Mouse (Mus musculus) myocyte (in vitro differentiated cells): ENCODE measurements around the gene Txnrd1. TPM values are rescaled to one million over a fixed set of nuclear protein-coding genes. Genes with fewer than 3 reads are reported as not detected.

Source experiments
- H3K27me3 ChIP-seq: one replicate; pipeline ENCODE4 v1.6.1; 2011; ENCODE audit not compliant: control insufficient read depth, insufficient read depth, insufficient read length
- H3K36me3 ChIP-seq: one replicate; pipeline ENCODE4 v1.6.1; 2011; ENCODE audit not compliant: control insufficient read depth, insufficient read depth
- H3K4me2 ChIP-seq: one replicate; pipeline ENCODE4 v1.6.1; 2011; ENCODE audit warnings: low read depth, control low read depth
- H3K4me3 ChIP-seq: one replicate; pipeline ENCODE4 v1.5.1; 2011; ENCODE audit warnings: mild to moderate bottlenecking, control low read depth, moderate library complexity
- H3K79me2 ChIP-seq: one replicate; pipeline ENCODE4 v1.6.1; 2011; ENCODE audit not compliant: control insufficient read depth, insufficient read depth
- H3ac ChIP-seq: one replicate; pipeline ENCODE4 v1.6.1; 2011; ENCODE audit not compliant: control insufficient read depth, insufficient read length
- CEBPB ChIP-seq: IDR thresholded peaks from 2 replicates; pipeline ENCODE4 v1.6.1; 2011; ENCODE audit warnings: mild to moderate bottlenecking, moderate library complexity; ENCODE audit not compliant: poor library complexity, insufficient read depth, severe bottlenecking
- E2F4 ChIP-seq: IDR thresholded peaks from one replicate; pipeline ENCODE4 v1.6.1; 2011; ENCODE audit warnings: mild to moderate bottlenecking, control low read depth, moderate library complexity; ENCODE audit not compliant: insufficient read depth
- MAX ChIP-seq: IDR thresholded peaks from one replicate; pipeline ENCODE4 v1.6.1; 2011; ENCODE audit warnings: low read depth, mild to moderate bottlenecking, control low read depth
- MYOD1 ChIP-seq, 3 experiments: IDR thresholded peaks; one replicate each; pipeline ENCODE4 v1.6.1; 2011; ENCODE audit warnings: control low read depth in 2 of 3, low read depth in 2 of 3, mild to moderate bottlenecking in 2 of 3, moderate library complexity in 1 of 3; ENCODE audit not compliant: insufficient read length in 2 of 3, control insufficient read depth in 1 of 3
- MYOG ChIP-seq, 3 experiments: IDR thresholded peaks; one replicate each; pipeline ENCODE4 v1.6.1; 2011; ENCODE audit warnings: control low read depth in 2 of 3, low read depth in 2 of 3, mild to moderate bottlenecking in 2 of 3; ENCODE audit not compliant: insufficient read length in 2 of 3, control insufficient read depth in 1 of 3, insufficient read depth in 1 of 3
- POLR2A ChIP-seq: IDR thresholded peaks from one replicate; pipeline ENCODE4 v1.6.1; 2011; ENCODE audit warnings: low read depth, mild to moderate bottlenecking, control low read depth, moderate library complexity; ENCODE audit not compliant: insufficient read length
- POLR2AphosphoS2 ChIP-seq: IDR thresholded peaks from one replicate; pipeline ENCODE4 v1.6.1; 2011; ENCODE audit warnings: low read depth, control low read depth; ENCODE audit not compliant: insufficient read length
- REST ChIP-seq: IDR thresholded peaks from one replicate; pipeline ENCODE4 v1.6.1; 2011; ENCODE audit warnings: mild to moderate bottlenecking, control low read depth, moderate library complexity; ENCODE audit not compliant: insufficient read depth, insufficient read length
- SRF ChIP-seq: IDR thresholded peaks from one replicate; pipeline ENCODE4 v1.6.1; 2011; ENCODE audit warnings: low read depth; ENCODE audit not compliant: control insufficient read depth, insufficient read length
- TCF12 ChIP-seq: IDR thresholded peaks from one replicate; pipeline ENCODE4 v1.6.1; 2011; ENCODE audit warnings: mild to moderate bottlenecking, control low read depth; ENCODE audit not compliant: poor library complexity, insufficient read depth, severe bottlenecking
- TCF3 ChIP-seq: IDR thresholded peaks from one replicate; pipeline ENCODE4 v1.6.1; 2011; ENCODE audit warnings: low read depth, control low read depth; ENCODE audit not compliant: insufficient read length
- USF1 ChIP-seq: IDR thresholded peaks from one replicate; pipeline ENCODE4 v1.6.1; 2011; ENCODE audit warnings: low read depth, mild to moderate bottlenecking, control low read depth, moderate library complexity
- polyA plus RNA-seq: library from polyadenylated mRNA; unstranded; fragments of >200 nt; fragmentation: generic; extraction: Trizol; gene quantifications from one replicate; pipeline ENCODE4 v1.2.1, GENCODE M21; 2012; ENCODE audit warnings: missing spikeins

Gene Txnrd1
- polyA plus RNA-seq, 1 experiment: 77.0 TPM

DNA sequence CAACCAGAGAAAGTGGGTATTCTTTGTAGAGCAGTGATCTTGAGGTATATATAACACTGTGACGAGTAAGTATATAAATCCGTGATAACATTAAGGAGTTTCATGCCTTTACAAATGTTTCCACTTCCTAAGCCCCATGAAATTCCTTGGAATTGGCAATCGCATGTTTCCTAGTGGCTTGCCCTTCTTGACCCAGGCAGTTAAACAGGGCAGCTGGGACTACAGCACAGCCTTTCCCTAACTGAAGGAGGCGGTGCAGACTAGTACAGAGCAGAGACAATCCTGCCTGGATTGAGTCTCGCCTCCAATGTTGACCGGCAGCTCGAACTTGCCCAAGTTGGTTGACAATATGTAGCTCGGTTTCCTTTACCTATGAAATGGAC, 25.8 kb downstream of the Txnrd1 start:
- no peaks in the 10 kb centered on the region for H3K27me3 ChIP-seq

DNA sequence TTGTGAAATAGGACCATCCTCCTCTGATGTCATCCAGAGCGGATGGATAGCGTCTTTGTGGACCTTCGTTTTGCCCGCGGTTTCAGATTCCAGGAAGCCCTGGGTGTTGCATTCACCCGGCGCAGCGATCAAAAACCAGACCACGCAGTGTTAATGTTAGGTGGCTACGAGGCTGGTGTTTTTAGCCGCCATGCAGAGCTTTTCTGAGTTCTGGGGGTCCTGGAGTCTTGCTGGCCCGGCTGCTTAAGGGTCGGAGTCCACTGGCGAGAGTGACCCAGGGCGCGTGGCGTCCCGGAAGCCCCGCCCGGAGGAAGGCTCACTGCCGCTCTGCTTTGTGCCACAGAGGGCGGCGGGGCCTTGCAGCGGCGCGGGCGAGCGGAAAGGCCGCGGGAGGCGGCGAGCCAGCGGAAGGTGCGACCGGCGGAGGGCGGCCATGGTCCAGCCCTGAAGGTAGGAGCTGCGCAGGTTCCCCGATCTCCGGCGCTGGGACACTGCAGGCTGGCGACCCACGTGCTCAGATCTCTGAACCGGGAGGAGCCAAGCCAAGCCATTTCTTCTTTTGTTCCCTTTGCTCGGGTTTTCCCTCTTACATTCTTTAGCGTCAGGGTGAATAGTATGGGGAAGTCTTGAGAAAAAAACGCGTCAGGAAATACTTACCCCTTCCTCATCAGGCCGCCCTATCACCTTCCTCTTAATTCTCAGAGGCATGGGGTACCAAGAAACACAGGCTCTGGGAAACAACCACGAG, 26.6 kb downstream of the Txnrd1 start:
- Histone ChIP-seq H3K79me2 (peaks cover 55% of the 10 kb centered on the region), H3K36me3 (peaks cover 9% of the 10 kb centered on the region), H3ac (peak overlapping the region; percentile 64), H3K27me3 (no peaks in the 10 kb centered on the region), H3K4me2 (peak overlapping the region; percentile 95), H3K4me3 (peak overlapping the region; percentile 54)
- TF ChIP-seq MYOG (IDR thresholded peaks at IDR 0.05; ENCODE audit: control insufficient read depth in 1 of 3, insufficient read depth in 1 of 3, insufficient read length in 2 of 3, low read depth in 2 of 3): peak in 1 of 3 experiments; percentile 11
- TF ChIP-seq POLR2AphosphoS2: peak; percentile 43
- TF ChIP-seq USF1: no peak
- TF ChIP-seq POLR2A: peak; percentile 75
- TF ChIP-seq MYOD1 (IDR thresholded peaks at IDR 0.05; ENCODE audit: control insufficient read depth in 1 of 3, insufficient read length in 2 of 3, low read depth in 2 of 3): no peak
- TF ChIP-seq SRF: no peak
- no peak for TF ChIP-seq E2F4

More for the DNA sequence above, 25.8 kb downstream of the Txnrd1 start:
- H3K36me3 ChIP-seq: peaks cover 7% of the 10 kb centered on the region
- H3ac ChIP-seq: peak overlapping the region; percentile 64
- H3K4me3 ChIP-seq: peak overlapping the region; percentile 54
- TF ChIP-seq USF1 (no peak), POLR2AphosphoS2 (no peak), SRF (no peak), POLR2A (no peak), MYOD1 (IDR thresholded peaks at IDR 0.05; ENCODE audit: control insufficient read depth in 1 of 3, insufficient read length in 2 of 3, low read depth in 2 of 3) (no peak), E2F4 (no peak), MYOG (IDR thresholded peaks at IDR 0.05; ENCODE audit: control insufficient read depth in 1 of 3, insufficient read depth in 1 of 3, insufficient read length in 2 of 3, low read depth in 2 of 3) (no peak), REST (no peak), CEBPB (no peak), TCF12 (no peak), MAX (no peak), TCF3 (no peak)
- H3K4me2 ChIP-seq: peak overlapping the region; percentile 95
- H3K79me2 ChIP-seq: peaks cover 46% of the 10 kb centered on the region

DNA sequence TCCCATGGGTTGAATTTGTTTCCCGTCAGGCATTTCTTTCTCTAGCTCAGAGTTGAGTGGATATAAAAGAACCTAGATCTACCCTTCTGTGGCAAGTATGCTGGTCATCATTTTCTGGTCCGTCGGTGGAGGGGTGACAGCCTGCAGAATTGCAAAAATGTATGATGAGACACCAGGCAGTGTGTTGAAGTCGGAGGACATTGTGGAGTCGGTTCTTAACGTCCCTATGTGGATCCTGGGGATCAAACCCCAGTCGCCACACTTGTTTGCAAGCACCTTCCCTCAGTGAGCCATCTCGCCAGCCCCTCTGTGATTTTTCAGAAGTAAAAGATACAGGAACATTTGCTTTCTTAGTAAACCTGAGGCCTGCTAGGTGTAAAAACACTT, 27.2 kb downstream of the Txnrd1 start:
- Histone ChIP-seq H3K79me2 (peaks cover 60% of the 10 kb centered on the region), H3K27me3 (no peaks in the 10 kb centered on the region), H3K4me3 (peak overlapping the region; percentile 54), H3K4me2 (peak overlapping the region; percentile 95), H3ac (peak overlapping the region; percentile 64), H3K36me3 (peaks cover 9% of the 10 kb centered on the region)
- TF ChIP-seq MYOG (IDR thresholded peaks at IDR 0.05; ENCODE audit: control insufficient read depth in 1 of 3, insufficient read depth in 1 of 3, insufficient read length in 2 of 3, low read depth in 2 of 3) (no peak), TCF12 (no peak), MAX (no peak), POLR2AphosphoS2 (no peak), TCF3 (no peak), REST (no peak), USF1 (no peak), E2F4 (no peak), POLR2A (no peak), CEBPB (no peak), SRF (no peak), MYOD1 (IDR thresholded peaks at IDR 0.05; ENCODE audit: control insufficient read depth in 1 of 3, insufficient read length in 2 of 3, low read depth in 2 of 3) (no peak)

DNA sequence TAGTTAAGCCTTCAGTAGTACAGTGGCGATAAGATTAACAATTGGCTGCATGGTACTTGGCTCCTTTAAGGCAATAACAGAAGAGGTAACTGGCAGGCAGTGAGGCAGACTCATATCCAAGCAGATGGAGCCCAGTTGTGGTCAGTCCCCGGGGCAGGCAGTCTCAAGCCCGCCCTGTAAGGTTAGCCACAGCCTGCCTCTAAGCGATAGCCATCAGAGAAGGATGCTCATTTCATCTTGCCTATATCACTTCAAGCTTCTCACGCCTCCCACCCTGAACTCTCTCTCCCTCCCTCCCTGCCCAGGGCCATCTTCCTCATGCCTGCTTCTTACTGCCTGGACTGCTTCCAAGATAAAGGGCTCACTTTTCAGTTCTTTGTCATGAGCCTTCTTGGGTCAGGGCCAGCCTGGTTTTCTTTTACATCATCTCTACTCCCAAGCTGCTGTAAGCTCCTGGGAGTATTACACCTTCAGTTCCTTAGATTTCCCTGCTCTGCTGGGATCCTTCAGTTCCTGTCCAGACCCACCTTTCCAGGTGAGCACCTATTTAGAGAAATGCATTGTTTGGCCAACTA, 29.4 kb downstream of the Txnrd1 start:
- Histone ChIP-seq H3K79me2 (peaks cover 83% of the 10 kb centered on the region), H3K4me2 (peak overlapping the region; percentile 95), H3K36me3 (peaks cover 13% of the 10 kb centered on the region), H3K4me3 (no peak overlapping the region), H3K27me3 (no peaks in the 10 kb centered on the region), H3ac (no peak overlapping the region)
- TF ChIP-seq MAX: no peak
- TF ChIP-seq MYOD1 (IDR thresholded peaks at IDR 0.05; ENCODE audit: control insufficient read depth in 1 of 3, insufficient read length in 2 of 3, low read depth in 2 of 3): peak in 1 of 3 experiments; percentile 35
- TF ChIP-seq REST: no peak
- TF ChIP-seq MYOG (IDR thresholded peaks at IDR 0.05; ENCODE audit: control insufficient read depth in 1 of 3, insufficient read depth in 1 of 3, insufficient read length in 2 of 3, low read depth in 2 of 3): peak in 1 of 3 experiments; percentile 24

DNA sequence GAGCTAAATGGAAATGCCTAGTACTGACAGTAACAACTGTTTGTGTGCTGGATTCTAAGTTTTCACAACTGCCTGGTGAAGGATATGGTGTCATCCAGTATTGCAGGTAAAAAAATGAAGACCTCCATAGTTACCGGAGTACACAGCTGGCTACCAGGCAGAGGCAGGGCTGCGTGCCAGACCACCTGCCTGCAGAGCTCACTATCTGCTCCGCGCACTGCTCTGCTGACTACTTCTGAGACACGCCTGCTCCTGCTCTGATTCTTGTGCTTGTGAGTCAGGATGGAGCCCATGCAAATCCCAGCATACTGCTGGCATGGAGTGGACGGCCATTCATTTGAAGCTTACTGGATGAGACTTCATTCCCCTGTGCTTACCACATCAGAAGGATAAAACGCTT, 30.1 kb downstream of the Txnrd1 start:
- peak overlapping the region; percentile 95 for H3K4me2 ChIP-seq
- peaks cover 13% of the 10 kb centered on the region for H3K36me3 ChIP-seq
- peaks cover 90% of the 10 kb centered on the region for H3K79me2 ChIP-seq
- H3K27me3 ChIP-seq: no peaks in the 10 kb centered on the region
- H3ac ChIP-seq: no peak overlapping the region
- no peak overlapping the region for H3K4me3 ChIP-seq
- TF ChIP-seq CEBPB: no peak
- peak in 1 of 3 experiments; percentile 55 for TF ChIP-seq MYOG (IDR thresholded peaks at IDR 0.05; ENCODE audit: control insufficient read depth in 1 of 3, insufficient read depth in 1 of 3, insufficient read length in 2 of 3, low read depth in 2 of 3)
- TF ChIP-seq MYOD1 (IDR thresholded peaks at IDR 0.05; ENCODE audit: control insufficient read depth in 1 of 3, insufficient read length in 2 of 3, low read depth in 2 of 3): peak in 2 of 3 experiments; percentile 80 to 86
